Mouse (Mus musculus) MEL (cell line): ENCODE data around the gene Smarcad1. TPM values are rescaled to one million over a fixed set of nuclear protein-coding genes. Genes with fewer than 3 reads are reported as not detected.

Experiments
- DNase-seq: peaks from one replicate; pipeline ENCODE4 v3.0.0; 2011; ENCODE audit warnings: low read depth, low spot score
- H3K27ac ChIP-seq: 2 replicates; pipeline ENCODE4 v1.5.1; 2012; ENCODE audit warnings: low read depth, mild to moderate bottlenecking, control low read depth, low read length, moderate library complexity; ENCODE audit not compliant: control insufficient read depth
- H3K27me3 ChIP-seq, 2 experiments: fragments of 150-350 bp in 1 of 2; sonication (generic) in 1 of 2; 2 replicates each; pipeline ENCODE4 v1.6.1; 2012; ENCODE audit warnings: low read length in 2 of 2, mild to moderate bottlenecking in 2 of 2, improper control_type of control experiment in 1 of 2, moderate library complexity in 1 of 2; ENCODE audit not compliant: insufficient read depth in 2 of 2, control insufficient read depth in 1 of 2
- H3K36me3 ChIP-seq, 2 experiments: 2 replicates each; pipeline ENCODE4 v1.6.1; 2012 to 2014; ENCODE audit warnings: low read length in 2 of 2, improper control_type of control experiment in 1 of 2, inconsistent platforms in 1 of 2, mild to moderate bottlenecking in 1 of 2; ENCODE audit not compliant: insufficient read depth in 2 of 2, control insufficient read depth in 1 of 2
- H3K4me1 ChIP-seq, 2 experiments: fragments of 150-350 bp in 1 of 2; sonication (generic) in 1 of 2; 2 replicates each; pipeline ENCODE4 v1.6.1; 2012; ENCODE audit warnings: low read length in 2 of 2, improper control_type of control experiment in 1 of 2, mild to moderate bottlenecking in 1 of 2; ENCODE audit not compliant: insufficient read depth in 2 of 2, control insufficient read depth in 1 of 2
- H3K4me3 ChIP-seq, 2 experiments: fragments of 150-350 bp in 1 of 2; sonication (generic) in 1 of 2; 2 replicates each; pipeline ENCODE4 v1.5.1; 2012; ENCODE audit warnings: low read depth in 2 of 2, low read length in 2 of 2, mild to moderate bottlenecking in 2 of 2, moderate library complexity in 2 of 2, control low read depth in 1 of 2, improper control_type of control experiment in 1 of 2; ENCODE audit not compliant: control insufficient read depth in 1 of 2, insufficient read depth in 1 of 2
- H3K79me2 ChIP-seq: 2 replicates; pipeline ENCODE4 v1.6.1; 2012; ENCODE audit warnings: mild to moderate bottlenecking, low read length, moderate library complexity; ENCODE audit not compliant: control insufficient read depth, poor library complexity, insufficient read depth
- H3K9ac ChIP-seq: 2 replicates; pipeline ENCODE4 v1.6.1; 2012; ENCODE audit warnings: low read depth, mild to moderate bottlenecking, control low read depth, low read length, moderate library complexity; ENCODE audit not compliant: control insufficient read depth, poor library complexity, severe bottlenecking
- H3K9me3 ChIP-seq: fragments of 150-350 bp; sonication (generic); replicated peaks from 2 replicates; pipeline ENCODE4 v1.6.1; 2012; ENCODE audit warnings: mild to moderate bottlenecking, low read length, improper control_type of control experiment, moderate library complexity; ENCODE audit not compliant: insufficient read depth
- BHLHE40 ChIP-seq: IDR thresholded peaks from 2 replicates; pipeline ENCODE4 v1.6.1; 2012; ENCODE audit warnings: low read depth, mild to moderate bottlenecking, inconsistent platforms, low read length, improper control_type of control experiment, borderline replicate concordance
- CHD1 ChIP-seq: IDR thresholded peaks from 2 replicates; pipeline ENCODE4 v1.6.1; 2012; ENCODE audit warnings: low read depth, mild to moderate bottlenecking, inconsistent platforms, low read length, improper control_type of control experiment
- CTCF ChIP-seq, 3 experiments: IDR thresholded peaks in 2 of 3; conservative IDR thresholded peaks in 1 of 3; 2 replicates each; pipeline ENCODE4 v1.5.1; 2011 to 2012; ENCODE audit warnings: low read length in 3 of 3, low read depth in 2 of 3, mild to moderate bottlenecking in 2 of 3, improper control_type of control experiment in 1 of 3, inconsistent platforms in 1 of 3, mixed read lengths in 1 of 3, moderate library complexity in 1 of 3; ENCODE audit not compliant: control insufficient read depth in 1 of 3, insufficient read depth in 1 of 3, poor library complexity in 1 of 3, severe bottlenecking in 1 of 3
- ETS1 ChIP-seq: IDR thresholded peaks from 2 replicates; pipeline ENCODE4 v1.6.1; 2012; ENCODE audit warnings: low read depth, mild to moderate bottlenecking, inconsistent platforms, low read length, improper control_type of control experiment, moderate library complexity
- GATA1 ChIP-seq: IDR thresholded peaks from 2 replicates; pipeline ENCODE4 v1.6.1; 2011; ENCODE audit warnings: low read depth, low read length, improper control_type of control experiment
- HCFC1 ChIP-seq: IDR thresholded peaks from 2 replicates; pipeline ENCODE4 v1.6.1; 2012; ENCODE audit warnings: low read depth, mild to moderate bottlenecking, inconsistent platforms, low read length, improper control_type of control experiment, moderate library complexity
- JUND ChIP-seq: IDR thresholded peaks from 2 replicates; pipeline ENCODE4 v1.6.1; 2011; ENCODE audit warnings: low read depth, mild to moderate bottlenecking, improper control_type of control experiment, low read length
- KAT2A ChIP-seq: conservative IDR thresholded peaks from 2 replicates; pipeline ENCODE4 v1.6.1; 2012; ENCODE audit warnings: low read depth, low read length, improper control_type of control experiment, inconsistent platforms
- MAX ChIP-seq: IDR thresholded peaks from 2 replicates; pipeline ENCODE4 v1.6.1; 2011; ENCODE audit warnings: low read length, improper control_type of control experiment
- MYC ChIP-seq: IDR thresholded peaks from 2 replicates; pipeline ENCODE4 v1.6.1; 2011; ENCODE audit warnings: low read depth, mild to moderate bottlenecking, low read length, improper control_type of control experiment, moderate library complexity
- NRF1 ChIP-seq: IDR thresholded peaks from 2 replicates; pipeline ENCODE4 v1.6.1; 2014; ENCODE audit warnings: low read depth, mild to moderate bottlenecking, inconsistent platforms, low read length, improper control_type of control experiment, moderate library complexity; ENCODE audit not compliant: poor library complexity, insufficient read depth, severe bottlenecking
- POLR2A ChIP-seq, 2 experiments: IDR thresholded peaks; 2 replicates each; pipeline ENCODE4 v1.6.1; 2011 to 2012; ENCODE audit warnings: low read length in 2 of 2, mild to moderate bottlenecking in 2 of 2, control low read depth in 1 of 2, improper control_type of control experiment in 1 of 2, low read depth in 1 of 2, moderate library complexity in 1 of 2; ENCODE audit not compliant: control insufficient read depth in 1 of 2, insufficient read depth in 1 of 2, poor library complexity in 1 of 2
- POLR2AphosphoS5 ChIP-seq: IDR thresholded peaks from 2 replicates; pipeline ENCODE4 v1.6.1; 2012; ENCODE audit warnings: low read depth, borderline replicate concordance, mild to moderate bottlenecking, inconsistent platforms, low read length, moderate library complexity, mixed read lengths
- RAD21 ChIP-seq: IDR thresholded peaks from 2 replicates; pipeline ENCODE4 v1.6.1; 2011; ENCODE audit warnings: mild to moderate bottlenecking, low read depth, low read length, improper control_type of control experiment
- RCOR1 ChIP-seq: IDR thresholded peaks from 2 replicates; pipeline ENCODE4 v1.6.1; 2012; ENCODE audit warnings: low read depth, mild to moderate bottlenecking, inconsistent platforms, low read length, improper control_type of control experiment
- SIN3A ChIP-seq: IDR thresholded peaks from 2 replicates; pipeline ENCODE4 v1.6.1; 2012; ENCODE audit warnings: low read length, improper control_type of control experiment, inconsistent platforms
- TAL1 ChIP-seq: IDR thresholded peaks from 2 replicates; pipeline ENCODE4 v1.6.1; 2012; ENCODE audit warnings: mild to moderate bottlenecking, inconsistent platforms, low read length, moderate library complexity, mixed read lengths
- UBTF ChIP-seq: IDR thresholded peaks from 2 replicates; pipeline ENCODE4 v1.6.1; 2012; ENCODE audit warnings: low read depth, mild to moderate bottlenecking, inconsistent platforms, low read length, improper control_type of control experiment, moderate library complexity, borderline replicate concordance; ENCODE audit not compliant: insufficient read depth
- USF2 ChIP-seq, 2 experiments: IDR thresholded peaks; 2 replicates each; pipeline ENCODE4 v1.6.1; 2011 to 2012; ENCODE audit warnings: improper control_type of control experiment in 2 of 2, low read length in 2 of 2, borderline replicate concordance in 1 of 2, inconsistent platforms in 1 of 2, low read depth in 1 of 2, mild to moderate bottlenecking in 1 of 2; ENCODE audit not compliant: insufficient read depth in 1 of 2
- ZC3H11A ChIP-seq: IDR thresholded peaks from 2 replicates; pipeline ENCODE4 v1.6.1; 2012; ENCODE audit warnings: low read depth, mild to moderate bottlenecking, inconsistent platforms, low read length, improper control_type of control experiment
- ZKSCAN1 ChIP-seq: IDR thresholded peaks from 2 replicates; pipeline ENCODE4 v1.6.1; 2012; ENCODE audit warnings: low read depth, mild to moderate bottlenecking, inconsistent platforms, low read length, improper control_type of control experiment, moderate library complexity
- ZMIZ1 ChIP-seq: IDR thresholded peaks from 2 replicates; pipeline ENCODE4 v1.6.1; 2012; ENCODE audit warnings: low read depth, mild to moderate bottlenecking, inconsistent platforms, low read length, improper control_type of control experiment, moderate library complexity
- ZNF384 ChIP-seq: IDR thresholded peaks from 2 replicates; pipeline ENCODE4 v1.6.1; 2012; ENCODE audit warnings: low read depth, mild to moderate bottlenecking, inconsistent platforms, low read length, improper control_type of control experiment
- polyA plus RNA-seq, 2 experiments: library from polyadenylated mRNA; stranded (reverse) in 1 of 2; unstranded in 1 of 2; fragments of >175 nt in 1 of 2; fragments of >200 nt in 1 of 2; gene quantifications; 2 replicates each; pipeline versions ENCODE4 v1.2.1 to v1.2.4; 2012; ENCODE audit warnings: low replicate concordance in 2 of 2, low read depth in 1 of 2; ENCODE audit not compliant: insufficient read length in 2 of 2, insufficient read depth in 1 of 2, missing spikeins in 1 of 2
- total RNA-seq: library from RNA; depleted of rRNA; stranded (reverse); fragments of 300-350 nt; gene quantifications from 2 replicates; pipeline ENCODE4 v1.2.3, GENCODE M21; 2012

Gene Smarcad1
- total and polyA plus RNA-seq, 3 experiments, result 40.7 to 45.0 (median 42.7) TPM

GRCm38 (mm10) chr6:65011444-65011990 is 30.9 kb upstream of the Smarcad1 start:
- no peak for DNase-seq
- Histone ChIP-seq H3K9ac (no peak overlapping the region), H3K36me3 (no peaks in the 10 kb centered on the region), H3K27me3 (no peaks in the 10 kb centered on the region; a peak in 1 of 4 replicates), H3K79me2 (no peaks in the 10 kb centered on the region), H3K4me1 (no peaks in the 10 kb centered on the region), H3K4me3 (no peak overlapping the region), H3K27ac (no peak overlapping the region), H3K9me3 (no peaks in the 10 kb centered on the region)
- no peak for TF ChIP-seq ZNF384
- no peak for TF ChIP-seq HCFC1
- no peak for TF ChIP-seq SIN3A
- no peak for TF ChIP-seq ZC3H11A
- no peak for TF ChIP-seq BHLHE40
- TF ChIP-seq UBTF, result no peak
- no peak for TF ChIP-seq MAX
- no peak for TF ChIP-seq ETS1
- no peak for TF ChIP-seq POLR2AphosphoS5
- no peak for TF ChIP-seq MYC
- no peak for TF ChIP-seq ZMIZ1
- no peak for TF ChIP-seq KAT2A
- TF ChIP-seq GATA1, result no peak
- no peak for TF ChIP-seq USF2 (IDR thresholded peaks at IDR 0.05; ENCODE audit: borderline replicate concordance in 1 of 2, insufficient read depth in 1 of 2, low read depth in 1 of 2, low read length in 2 of 2)
- TF ChIP-seq TAL1, result no peak
- no peak for TF ChIP-seq CTCF (IDR thresholded peaks at IDR 0.05 in 2 of 3, conservative IDR thresholded peaks at IDR 0.05 in 1 of 3; ENCODE audit: control insufficient read depth in 1 of 3, insufficient read depth in 1 of 3, low read depth in 2 of 3, low read length in 3 of 3, poor library complexity in 1 of 3, severe bottlenecking in 1 of 3)
- no peak for TF ChIP-seq RAD21

GRCm38 (mm10) chr6:65012142-65012541 is 30.2 kb upstream of the Smarcad1 start:
- Histone ChIP-seq H3K27ac (no peak overlapping the region), H3K4me3 (no peak overlapping the region), H3K9ac (no peak overlapping the region), H3K79me2 (no peaks in the 10 kb centered on the region), H3K9me3 (no peaks in the 10 kb centered on the region)
- no peak for DNase-seq
- TF ChIP-seq JUND, result no peak
- TF ChIP-seq CHD1, result no peak
- TF ChIP-seq NRF1, result no peak
- TF ChIP-seq POLR2A (IDR thresholded peaks at IDR 0.05; ENCODE audit: control insufficient read depth in 1 of 2, insufficient read depth in 1 of 2, low read depth in 1 of 2, low read length in 2 of 2, poor library complexity in 1 of 2), result no peak
- TF ChIP-seq RCOR1, result no peak
- TF ChIP-seq ETS1, result no peak
- no peak for TF ChIP-seq ZKSCAN1
- TF ChIP-seq CTCF (IDR thresholded peaks at IDR 0.05 in 2 of 3, conservative IDR thresholded peaks at IDR 0.05 in 1 of 3; ENCODE audit: control insufficient read depth in 1 of 3, insufficient read depth in 1 of 3, low read depth in 2 of 3, low read length in 3 of 3, poor library complexity in 1 of 3, severe bottlenecking in 1 of 3), result no peak
- TF ChIP-seq SIN3A, result no peak
- TF ChIP-seq, all 39 proteins: peak for 0
- H3K27me3 ChIP-seq, result no peaks in the 10 kb centered on the region; a peak in 1 of 4 replicates
- no peaks in the 10 kb centered on the region for H3K4me1 ChIP-seq
- H3K36me3 ChIP-seq, result no peaks in the 10 kb centered on the region
